Mouse (Mus musculus): ENCODE results near the gene Zfand2b. TPM values are rescaled to one million over a fixed set of nuclear protein-coding genes. Genes with fewer than 3 reads are reported as not detected.

Gene Zfand2b
- polyA plus RNA-seq, 1 experiment from 2014 or later: 41.0 TPM

- ATAC-seq (ENCODE audit: insufficient number of reproducible peaks, insufficient read depth, low FRiP score, low read depth): no peak
- H3K9ac ChIP-seq (replicated peaks; ENCODE audit: low read depth, low read length): no peak overlapping the region
- H3K27ac ChIP-seq (ENCODE audit: low read length): no peak overlapping the region
- WGBS: 88% methylated on average over 4 of the region's 4 CpGs
- peaks cover 5% of the 10 kb centered on the region; the same call in 1 of the 2 replicates for H3K4me1 ChIP-seq (ENCODE audit: control insufficient read depth, insufficient read depth, low read length)
- H3K4me3 ChIP-seq (ENCODE audit: low read depth, low read length): no peak overlapping the region
- no peaks in the 10 kb centered on the region for H3K9me3 ChIP-seq (ENCODE audit: control insufficient read depth, low read depth, low read length)
- peaks cover 37% of the 10 kb centered on the region for H3K36me3 ChIP-seq (ENCODE audit: control insufficient read depth, insufficient read depth, low read length)
- H3K4me2 ChIP-seq (replicated peaks; ENCODE audit: low read depth, low read length): no peak overlapping the region
- H3K27me3 ChIP-seq (ENCODE audit: control insufficient read depth, insufficient read depth, low read length): no peaks in the 10 kb centered on the region
Observed at GRCm38 (mm10) chr1:75148727-75149126, 19.7 kb upstream of the Zfand2b start.

- Histone ChIP-seq H3K4me3 (ENCODE audit: low read depth, low read length) (no peak overlapping the region), H3K27me3 (ENCODE audit: control insufficient read depth, insufficient read depth, low read length) (no peaks in the 10 kb centered on the region), H3K36me3 (ENCODE audit: control insufficient read depth, insufficient read depth, low read length) (no peaks in the 10 kb centered on the region), H3K9ac (replicated peaks; ENCODE audit: low read depth, low read length) (no peak overlapping the region), H3K9me3 (ENCODE audit: control insufficient read depth, low read depth, low read length) (no peaks in the 10 kb centered on the region), H3K4me2 (replicated peaks; ENCODE audit: low read depth, low read length) (no peak overlapping the region), H3K4me1 (ENCODE audit: control insufficient read depth, insufficient read depth, low read length) (no peaks in the 10 kb centered on the region), H3K27ac (ENCODE audit: low read length) (no peak overlapping the region)
- no peak for ATAC-seq (ENCODE audit: insufficient number of reproducible peaks, insufficient read depth, low FRiP score, low read depth)
- 38% methylated on average over 3 of the region's 3 CpGs for WGBS
Observed at GRCm38 (mm10) chr1:75155837-75156236, 12.6 kb upstream of the Zfand2b start.

GRCm38 (mm10) chr1:75158990-75159389 is 9.5 kb upstream of the Zfand2b start:
- no peak for ATAC-seq (ENCODE audit: insufficient number of reproducible peaks, insufficient read depth, low FRiP score, low read depth)
- no peaks in the 10 kb centered on the region for H3K36me3 ChIP-seq (ENCODE audit: control insufficient read depth, insufficient read depth, low read length)
- H3K4me3 ChIP-seq (ENCODE audit: low read depth, low read length): no peak overlapping the region
- H3K27me3 ChIP-seq (ENCODE audit: control insufficient read depth, insufficient read depth, low read length): no peaks in the 10 kb centered on the region
- no peak overlapping the region for H3K9ac ChIP-seq (replicated peaks; ENCODE audit: low read depth, low read length)
- no peak overlapping the region for H3K27ac ChIP-seq (ENCODE audit: low read length)
- H3K4me2 ChIP-seq (replicated peaks; ENCODE audit: low read depth, low read length): no peak overlapping the region
- H3K4me1 ChIP-seq (ENCODE audit: control insufficient read depth, insufficient read depth, low read length): no peaks in the 10 kb centered on the region
- H3K9me3 ChIP-seq (ENCODE audit: control insufficient read depth, low read depth, low read length): no peaks in the 10 kb centered on the region

- H3K4me2 ChIP-seq (replicated peaks; ENCODE audit: low read depth, low read length): no peak overlapping the region
- no peaks in the 10 kb centered on the region for H3K9me3 ChIP-seq (ENCODE audit: control insufficient read depth, low read depth, low read length)
- no peak overlapping the region for H3K9ac ChIP-seq (replicated peaks; ENCODE audit: low read depth, low read length)
- ATAC-seq (ENCODE audit: insufficient number of reproducible peaks, insufficient read depth, low FRiP score, low read depth): no peak
- no peak overlapping the region for H3K4me3 ChIP-seq (ENCODE audit: low read depth, low read length)
- WGBS: 65% methylated on average over 5 of the region's 5 CpGs
- H3K27ac ChIP-seq (ENCODE audit: low read length): no peak overlapping the region
- H3K36me3 ChIP-seq (ENCODE audit: control insufficient read depth, insufficient read depth, low read length): no peaks in the 10 kb centered on the region
- no peaks in the 10 kb centered on the region for H3K27me3 ChIP-seq (ENCODE audit: control insufficient read depth, insufficient read depth, low read length)
- H3K4me1 ChIP-seq (ENCODE audit: control insufficient read depth, insufficient read depth, low read length): no peaks in the 10 kb centered on the region
Observed at GRCm38 (mm10) chr1:75159540-75160255, 8.7 kb upstream of the Zfand2b start.

GRCm38 (mm10) chr1:75160256-75160617 is 8.2 kb upstream of the Zfand2b start:
- Histone ChIP-seq H3K4me3 (ENCODE audit: low read depth, low read length) (no peak overlapping the region), H3K36me3 (ENCODE audit: control insufficient read depth, insufficient read depth, low read length) (no peaks in the 10 kb centered on the region), H3K9me3 (ENCODE audit: control insufficient read depth, low read depth, low read length) (no peaks in the 10 kb centered on the region), H3K4me2 (replicated peaks; ENCODE audit: low read depth, low read length) (no peak overlapping the region), H3K9ac (replicated peaks; ENCODE audit: low read depth, low read length) (no peak overlapping the region), H3K27ac (ENCODE audit: low read length) (no peak overlapping the region), H3K4me1 (ENCODE audit: control insufficient read depth, insufficient read depth, low read length) (no peaks in the 10 kb centered on the region), H3K27me3 (ENCODE audit: control insufficient read depth, insufficient read depth, low read length) (no peaks in the 10 kb centered on the region)
- 69% methylated on average over 4 of the region's 4 CpGs for WGBS
- ATAC-seq (ENCODE audit: insufficient number of reproducible peaks, insufficient read depth, low FRiP score, low read depth): no peak

- ATAC-seq (ENCODE audit: insufficient number of reproducible peaks, insufficient read depth, low FRiP score, low read depth): peak; percentile 17; the same call in 1 of the 2 replicates
- Histone ChIP-seq H3K4me3 (ENCODE audit: low read depth, low read length) (peak overlapping the region; percentile 59), H3K36me3 (ENCODE audit: control insufficient read depth, insufficient read depth, low read length) (peaks cover 28% of the 10 kb centered on the region), H3K4me2 (replicated peaks; ENCODE audit: low read depth, low read length) (peak overlapping the region; percentile 55), H3K9me3 (ENCODE audit: control insufficient read depth, low read depth, low read length) (no peaks in the 10 kb centered on the region), H3K4me1 (ENCODE audit: control insufficient read depth, insufficient read depth, low read length) (peaks cover 3% of the 10 kb centered on the region), H3K27ac (ENCODE audit: low read length) (no peak overlapping the region; the same call in 1 of the 2 replicates), H3K27me3 (ENCODE audit: control insufficient read depth, insufficient read depth, low read length) (no peaks in the 10 kb centered on the region), H3K9ac (replicated peaks; ENCODE audit: low read depth, low read length) (no peak overlapping the region; the same call in 1 of the 2 replicates)
- 6% methylated on average over 7 of the region's 7 CpGs for WGBS
Observed at GRCm38 (mm10) chr1:75168093-75168471, 364 bp upstream of the Zfand2b start.

- no peaks in the 10 kb centered on the region for H3K27me3 ChIP-seq (ENCODE audit: control insufficient read depth, insufficient read depth, low read length)
- ATAC-seq (ENCODE audit: insufficient number of reproducible peaks, insufficient read depth, low FRiP score, low read depth): peak; percentile 21; the same call in 1 of the 2 replicates
- H3K9me3 ChIP-seq (ENCODE audit: control insufficient read depth, low read depth, low read length): no peaks in the 10 kb centered on the region
- H3K27ac ChIP-seq (ENCODE audit: low read length): no peak overlapping the region; the same call in 1 of the 2 replicates
- peak overlapping the region; percentile 49 for H3K9ac ChIP-seq (replicated peaks; ENCODE audit: low read depth, low read length)
- peak overlapping the region; percentile 51 for H3K4me3 ChIP-seq (ENCODE audit: low read depth, low read length)
- 8% methylated on average over 23 of the region's 23 CpGs for WGBS
- peaks cover 6% of the 10 kb centered on the region for H3K4me1 ChIP-seq (ENCODE audit: control insufficient read depth, insufficient read depth, low read length)
- H3K36me3 ChIP-seq (ENCODE audit: control insufficient read depth, insufficient read depth, low read length): peaks cover 26% of the 10 kb centered on the region
- H3K4me2 ChIP-seq (replicated peaks; ENCODE audit: low read depth, low read length): peak overlapping the region; percentile 87
Observed at GRCm38 (mm10) chr1:75179334-75180104, 11.1 kb downstream of the Zfand2b start.

- under 1% methylated on average over 31 of the region's 31 CpGs for WGBS
- Histone ChIP-seq H3K27ac (ENCODE audit: low read length) (no peak within 1 kb of the TSS; the same call in 1 of the 2 replicates), H3K4me3 (ENCODE audit: low read depth, low read length) (peak within 1 kb of the TSS; percentile 51), H3K9me3 (ENCODE audit: control insufficient read depth, low read depth, low read length) (no peaks in the 10 kb centered on the region), H3K36me3 (ENCODE audit: control insufficient read depth, insufficient read depth, low read length) (peaks cover 32% of the 10 kb centered on the region), H3K27me3 (ENCODE audit: control insufficient read depth, insufficient read depth, low read length) (no peaks in the 10 kb centered on the region), H3K9ac (replicated peaks; ENCODE audit: low read depth, low read length) (peak within 1 kb of the TSS; percentile 49), H3K4me2 (replicated peaks; ENCODE audit: low read depth, low read length) (peak within 1 kb of the TSS; percentile 87), H3K4me1 (ENCODE audit: control insufficient read depth, insufficient read depth, low read length) (peaks cover 6% of the 10 kb centered on the region)
- peak; percentile 90 for ATAC-seq (ENCODE audit: insufficient number of reproducible peaks, insufficient read depth, low FRiP score, low read depth)
Observed at GRCm38 (mm10) chr1:75180105-75180590, 11.7 kb downstream of the Zfand2b start, which contains the start of gene Abcb6. Gene Abcb6, minus strand, starts transcription at chr1:75180392.

Measured in stomach, embryonic 14.5 days (tissue).